Mouse (Mus musculus): Measurements from ENCODE around the gene Gadd45g. TPM values are rescaled to one million over a fixed set of nuclear protein-coding genes. Genes with fewer than 3 reads are reported as not detected.

Gadd45g gene
- 41.4 and 41.6 TPM in 2 replicates for polyA plus RNA-seq (2014; fragmentation: Nextera tagmentation; extraction: Ambion mirVana)

DNA sequence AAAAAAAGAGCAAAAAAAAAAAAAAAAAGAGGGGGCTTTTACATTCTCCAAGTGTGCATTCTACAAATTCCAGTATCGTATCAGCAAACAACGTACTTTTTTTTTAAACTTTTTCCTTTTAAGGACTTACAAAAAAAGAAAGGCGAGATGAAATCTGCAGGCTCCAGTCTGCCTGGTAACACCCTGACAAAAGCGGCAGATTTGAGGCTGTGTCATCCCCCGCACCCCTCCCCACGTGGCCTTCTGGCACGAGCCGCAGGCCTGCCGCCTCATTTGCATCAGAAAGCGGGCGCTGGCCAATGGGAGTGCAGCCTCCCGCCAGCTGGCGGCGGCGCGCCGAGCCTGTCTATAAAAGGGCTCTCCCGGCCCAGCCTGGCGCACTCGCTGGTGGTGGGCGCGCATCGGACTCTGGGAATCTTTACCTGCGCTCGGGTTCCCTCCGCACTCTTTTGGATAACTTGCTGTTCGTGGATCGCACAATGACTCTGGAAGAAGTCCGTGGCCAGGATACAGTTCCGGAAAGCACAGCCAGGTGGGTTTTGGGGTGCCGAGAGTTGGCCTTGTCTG is at the start of gene Gadd45g:
Gene Gadd45g (plus strand): TSS at position 378 of the 567 bp plus-strand sequence.
- Histone ChIP-seq H3K4me3 (ENCODE audit: control insufficient read depth in 1 of 2, insufficient read depth in 1 of 2, low read depth in 1 of 2, low read length in 2 of 2) (peak within 1 kb of the TSS; percentile 77 to 90), H3K9ac (ENCODE audit: low read length) (peak within 1 kb of the TSS; percentile 96), H3K27me3 (ENCODE audit: control insufficient read depth, insufficient read depth, low read length) (no peaks in the 10 kb centered on the region), H3K36me3 (ENCODE audit: control insufficient read depth, insufficient read depth, low read length) (no peaks in the 10 kb centered on the region; the same call in 1 of the 2 replicates), H3K4me1 (ENCODE audit: control insufficient read depth in 2 of 2, insufficient read depth in 2 of 2, low read length in 2 of 2) (peaks cover 26 to 29% of the 10 kb centered on the region in 2 experiments), H3K9me3 (ENCODE audit: control insufficient read depth, low read length) (no peaks in the 10 kb centered on the region), H3K4me2 (ENCODE audit: low read length) (peak within 1 kb of the TSS; percentile 90), H3K27ac (replicated peaks in 1 of 2; ENCODE audit: control insufficient read depth in 1 of 2, insufficient read depth in 1 of 2, low read depth in 2 of 2, low read length in 2 of 2) (peak within 1 kb of the TSS; percentile 90 to 97)
- under 1% methylated on average over 31 of the region's 31 CpGs for WGBS
- peak; percentile 76 for ATAC-seq (ENCODE audit: insufficient number of reproducible peaks, insufficient read depth, low FRiP score, low read depth)

DNA sequence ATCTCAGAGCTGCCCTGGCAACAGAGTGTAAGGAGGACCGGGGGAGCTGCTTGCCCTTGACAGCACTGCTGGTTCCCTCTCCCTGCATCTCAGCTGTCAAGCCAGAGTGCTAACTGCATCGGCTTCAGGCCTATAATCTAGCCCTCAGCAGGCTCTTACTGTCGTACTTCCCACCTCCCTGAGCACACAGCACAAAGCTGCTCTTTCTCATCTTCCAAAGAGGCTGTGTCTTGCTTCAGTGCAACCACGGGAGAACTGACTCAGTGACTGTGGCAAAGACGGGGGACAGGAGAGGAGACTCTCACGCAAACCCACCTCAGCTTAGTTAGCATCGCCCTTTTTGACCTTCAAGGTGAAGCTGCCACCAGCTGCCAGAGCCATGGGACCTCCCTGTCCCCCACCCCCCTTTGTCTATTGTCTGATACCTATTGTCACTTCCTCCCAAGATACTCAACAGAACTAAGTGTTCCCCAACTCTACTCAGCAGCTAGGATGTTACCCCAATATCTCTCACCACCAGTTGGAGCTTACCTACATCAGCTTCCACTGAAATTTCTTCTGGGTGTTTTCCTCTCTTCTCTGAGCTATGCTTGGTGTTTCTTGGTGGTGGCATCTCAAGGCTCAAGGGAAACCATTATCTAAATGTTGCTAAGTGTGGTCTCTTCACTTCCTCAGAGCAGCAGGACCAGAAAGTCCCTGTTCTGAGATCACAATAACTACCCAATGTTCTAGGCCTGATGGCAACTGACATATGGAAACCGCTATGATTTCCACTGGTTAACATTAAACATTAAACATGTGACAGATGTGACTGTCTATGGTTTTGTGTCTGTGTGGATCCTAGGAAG is 48.4 kb upstream of the Gadd45g start:
- H3K27ac ChIP-seq (replicated peaks in 1 of 2; ENCODE audit: control insufficient read depth in 1 of 2, insufficient read depth in 1 of 2, low read depth in 2 of 2, low read length in 2 of 2), result no peak overlapping the region

DNA sequence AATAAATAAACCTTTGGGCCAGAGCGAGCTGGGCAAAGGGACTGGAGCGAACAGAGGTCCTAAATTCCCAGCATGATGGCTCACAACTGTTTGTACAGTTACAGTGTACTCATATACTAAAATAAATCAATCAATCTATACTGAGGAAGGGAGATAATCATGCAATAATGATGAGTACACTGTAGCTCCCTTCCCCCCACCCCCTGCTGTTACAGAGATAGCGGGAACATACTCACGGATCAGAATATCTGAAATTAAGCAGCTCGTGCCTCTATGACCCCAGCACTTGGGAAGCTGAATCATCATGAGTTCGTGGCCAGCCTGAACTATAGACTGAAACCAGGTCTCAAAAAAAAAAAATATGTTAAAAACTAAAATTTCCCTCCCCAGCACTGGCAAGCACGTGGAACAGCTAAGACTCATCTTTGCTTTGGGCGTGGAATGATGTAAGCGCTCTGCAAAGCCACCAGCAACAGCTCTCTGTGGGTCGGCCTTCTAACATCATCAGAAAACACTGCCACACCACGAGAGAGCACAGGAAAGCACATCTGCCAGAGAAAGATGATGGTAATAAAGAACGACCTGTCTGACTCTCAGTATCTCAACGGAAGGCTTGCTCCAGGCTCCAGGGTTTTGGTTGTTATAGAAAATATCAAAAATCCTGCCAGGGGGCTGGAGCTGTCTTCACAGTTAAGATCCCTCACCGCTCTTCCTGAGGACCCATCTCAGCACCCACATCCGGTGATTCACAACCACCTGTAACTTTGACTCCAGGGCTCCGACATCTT is 46.5 kb upstream of the Gadd45g start:
- no peak for ATAC-seq (ENCODE audit: insufficient number of reproducible peaks, insufficient read depth, low FRiP score, low read depth)
- Histone ChIP-seq H3K9ac (ENCODE audit: low read length) (no peak overlapping the region), H3K4me2 (ENCODE audit: low read length) (no peak overlapping the region), H3K4me1 (ENCODE audit: control insufficient read depth in 2 of 2, insufficient read depth in 2 of 2, low read length in 2 of 2) (peaks cover 0 to 2% of the 10 kb centered on the region in 2 experiments; a peak in 2 of 4 replicates), H3K36me3 (ENCODE audit: control insufficient read depth, insufficient read depth, low read length) (no peaks in the 10 kb centered on the region), H3K27ac (replicated peaks in 1 of 2; ENCODE audit: control insufficient read depth in 1 of 2, insufficient read depth in 1 of 2, low read depth in 2 of 2, low read length in 2 of 2) (no peak overlapping the region), H3K27me3 (ENCODE audit: control insufficient read depth, insufficient read depth, low read length) (no peaks in the 10 kb centered on the region; the same call in 1 of the 2 replicates), H3K4me3 (ENCODE audit: control insufficient read depth in 1 of 2, insufficient read depth in 1 of 2, low read depth in 1 of 2, low read length in 2 of 2) (no peak overlapping the region), H3K9me3 (ENCODE audit: control insufficient read depth, low read length) (no peaks in the 10 kb centered on the region)
- WGBS, result 81% methylated on average over 16 of the region's 16 CpGs

More for the DNA sequence above, 48.4 kb upstream of the Gadd45g start:
- Histone ChIP-seq H3K9ac (ENCODE audit: low read length) (no peak overlapping the region), H3K4me3 (ENCODE audit: control insufficient read depth in 1 of 2, insufficient read depth in 1 of 2, low read depth in 1 of 2, low read length in 2 of 2) (no peak overlapping the region), H3K4me2 (ENCODE audit: low read length) (no peak overlapping the region), H3K36me3 (ENCODE audit: control insufficient read depth, insufficient read depth, low read length) (no peaks in the 10 kb centered on the region), H3K9me3 (ENCODE audit: control insufficient read depth, low read length) (no peaks in the 10 kb centered on the region), H3K27me3 (ENCODE audit: control insufficient read depth, insufficient read depth, low read length) (no peaks in the 10 kb centered on the region; the same call in 1 of the 2 replicates), H3K4me1 (ENCODE audit: control insufficient read depth in 2 of 2, insufficient read depth in 2 of 2, low read length in 2 of 2) (peaks cover 2 to 3% of the 10 kb centered on the region in 2 experiments; a peak in 2 of 4 replicates)
- WGBS, result 49% methylated on average over 8 of the region's 8 CpGs
- no peak for ATAC-seq (ENCODE audit: insufficient number of reproducible peaks, insufficient read depth, low FRiP score, low read depth)

DNA sequence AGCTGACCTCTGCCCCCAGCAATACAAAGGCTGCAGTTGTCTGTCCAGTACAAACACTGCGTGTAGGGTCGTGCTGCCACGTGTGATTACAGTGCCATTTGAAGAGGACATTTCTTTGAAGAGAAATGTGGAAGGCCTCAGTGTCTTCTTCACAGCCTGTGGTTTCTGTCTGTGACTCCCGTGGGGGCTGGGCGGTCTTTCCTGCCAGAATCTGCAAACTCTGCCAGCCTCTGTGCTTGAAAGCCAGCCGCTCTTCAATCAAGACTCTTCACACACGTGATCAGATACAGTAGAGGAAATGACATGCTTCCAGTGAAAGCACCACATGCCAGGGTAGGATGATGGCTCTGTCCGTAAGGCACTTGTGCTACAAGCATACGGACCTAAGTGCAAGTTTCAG is 45.6 kb upstream of the Gadd45g start:
- no peak overlapping the region for H3K27ac ChIP-seq (replicated peaks in 1 of 2; ENCODE audit: control insufficient read depth in 1 of 2, insufficient read depth in 1 of 2, low read depth in 2 of 2, low read length in 2 of 2)
- H3K36me3 ChIP-seq (ENCODE audit: control insufficient read depth, insufficient read depth, low read length), result no peaks in the 10 kb centered on the region
- no peak overlapping the region for H3K4me2 ChIP-seq (ENCODE audit: low read length)
- no peaks in the 10 kb centered on the region for H3K9me3 ChIP-seq (ENCODE audit: control insufficient read depth, low read length)
- H3K9ac ChIP-seq (ENCODE audit: low read length), result no peak overlapping the region
- no peak for ATAC-seq (ENCODE audit: insufficient number of reproducible peaks, insufficient read depth, low FRiP score, low read depth)
- H3K27me3 ChIP-seq (ENCODE audit: control insufficient read depth, insufficient read depth, low read length), result no peaks in the 10 kb centered on the region; the same call in 1 of the 2 replicates
- H3K4me3 ChIP-seq (ENCODE audit: control insufficient read depth in 1 of 2, insufficient read depth in 1 of 2, low read depth in 1 of 2, low read length in 2 of 2), result no peak overlapping the region
- peaks cover 0 to 2% of the 10 kb centered on the region in 2 experiments; a peak in 2 of 4 replicates for H3K4me1 ChIP-seq (ENCODE audit: control insufficient read depth in 2 of 2, insufficient read depth in 2 of 2, low read length in 2 of 2)
- WGBS, result 63% methylated on average over 9 of the region's 9 CpGs

DNA sequence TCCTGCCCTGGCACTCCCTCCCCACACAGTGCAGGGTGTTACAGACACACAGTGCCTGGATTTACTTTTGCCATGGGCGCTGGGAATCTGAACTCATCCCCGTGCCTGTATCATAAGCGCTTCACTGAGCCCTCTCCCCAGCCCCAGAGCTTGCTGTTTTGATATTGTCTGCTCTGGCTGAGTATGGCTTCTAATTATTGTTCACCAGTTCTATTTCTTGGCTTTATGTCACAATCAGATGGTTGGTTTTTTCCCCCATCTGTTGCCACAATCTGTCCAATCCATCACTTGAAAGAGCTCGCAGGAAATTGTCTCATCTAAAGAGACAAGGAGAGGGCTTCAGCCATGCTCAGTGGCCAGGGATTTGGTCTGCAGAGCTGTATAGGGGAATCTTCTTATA is 40.8 kb upstream of the Gadd45g start:
- WGBS, result 77% methylated on average over 4 of the region's 4 CpGs
- ATAC-seq (ENCODE audit: insufficient number of reproducible peaks, insufficient read depth, low FRiP score, low read depth), result no peak
- Histone ChIP-seq H3K9ac (ENCODE audit: low read length) (no peak overlapping the region), H3K4me3 (ENCODE audit: control insufficient read depth in 1 of 2, insufficient read depth in 1 of 2, low read depth in 1 of 2, low read length in 2 of 2) (no peak overlapping the region), H3K36me3 (ENCODE audit: control insufficient read depth, insufficient read depth, low read length) (no peaks in the 10 kb centered on the region), H3K4me1 (ENCODE audit: control insufficient read depth in 2 of 2, insufficient read depth in 2 of 2, low read length in 2 of 2) (no peaks in the 10 kb centered on the region), H3K27ac (replicated peaks in 1 of 2; ENCODE audit: control insufficient read depth in 1 of 2, insufficient read depth in 1 of 2, low read depth in 2 of 2, low read length in 2 of 2) (no peak overlapping the region), H3K4me2 (ENCODE audit: low read length) (no peak overlapping the region), H3K27me3 (ENCODE audit: control insufficient read depth, insufficient read depth, low read length) (no peaks in the 10 kb centered on the region), H3K9me3 (ENCODE audit: control insufficient read depth, low read length) (no peaks in the 10 kb centered on the region)

DNA sequence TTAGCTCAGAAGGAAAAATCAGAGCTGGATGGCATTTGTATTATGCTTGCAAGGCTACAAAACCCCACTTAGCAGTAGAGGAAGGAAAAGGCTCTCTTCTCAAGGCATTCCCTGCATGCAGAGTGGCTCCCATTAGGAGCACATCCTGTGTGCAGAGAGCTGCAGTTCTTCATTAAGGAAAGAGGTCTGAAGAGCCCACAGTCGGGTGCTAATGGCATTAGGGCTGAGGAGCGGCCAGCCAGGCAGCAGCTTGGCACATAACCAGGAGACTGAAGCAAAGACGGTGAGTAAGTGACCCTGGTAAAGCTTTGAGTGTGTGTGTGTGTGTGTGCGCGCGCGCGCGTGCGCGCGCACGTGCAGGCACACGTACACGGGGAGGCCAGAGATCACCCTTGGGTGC is 40.3 kb upstream of the Gadd45g start:
- Histone ChIP-seq H3K4me1 (ENCODE audit: control insufficient read depth in 2 of 2, insufficient read depth in 2 of 2, low read length in 2 of 2) (no peaks in the 10 kb centered on the region), H3K36me3 (ENCODE audit: control insufficient read depth, insufficient read depth, low read length) (no peaks in the 10 kb centered on the region), H3K4me3 (ENCODE audit: control insufficient read depth in 1 of 2, insufficient read depth in 1 of 2, low read depth in 1 of 2, low read length in 2 of 2) (no peak overlapping the region), H3K9me3 (ENCODE audit: control insufficient read depth, low read length) (no peaks in the 10 kb centered on the region), H3K27me3 (ENCODE audit: control insufficient read depth, insufficient read depth, low read length) (no peaks in the 10 kb centered on the region), H3K4me2 (ENCODE audit: low read length) (no peak overlapping the region), H3K9ac (ENCODE audit: low read length) (no peak overlapping the region), H3K27ac (replicated peaks in 1 of 2; ENCODE audit: control insufficient read depth in 1 of 2, insufficient read depth in 1 of 2, low read depth in 2 of 2, low read length in 2 of 2) (no peak overlapping the region)
- WGBS, result 79% methylated on average over 15 of the region's 15 CpGs
- ATAC-seq (ENCODE audit: insufficient number of reproducible peaks, insufficient read depth, low FRiP score, low read depth), result no peak

DNA sequence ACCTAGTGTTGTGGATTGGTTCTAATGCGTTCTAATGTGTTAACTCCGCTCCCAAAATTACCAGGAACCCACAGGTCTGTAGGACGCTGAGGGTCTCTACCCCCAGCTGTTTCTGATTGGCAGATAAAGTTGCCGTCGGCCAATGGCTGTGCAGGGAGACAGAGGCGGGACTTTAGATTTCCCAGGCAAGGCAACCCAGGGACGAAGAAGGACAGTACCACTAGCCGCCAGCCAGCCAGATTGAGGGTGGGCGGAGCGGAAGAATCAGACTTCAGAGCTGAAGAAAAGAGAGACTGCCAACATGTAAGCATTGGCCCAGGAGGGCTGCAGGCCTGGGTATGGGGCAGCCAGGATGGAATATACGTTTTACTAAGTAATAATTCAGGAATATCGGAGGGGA is 38.3 kb upstream of the Gadd45g start:
- no peaks in the 10 kb centered on the region for H3K4me1 ChIP-seq (ENCODE audit: control insufficient read depth in 2 of 2, insufficient read depth in 2 of 2, low read length in 2 of 2)
- no peak overlapping the region for H3K27ac ChIP-seq (replicated peaks in 1 of 2; ENCODE audit: control insufficient read depth in 1 of 2, insufficient read depth in 1 of 2, low read depth in 2 of 2, low read length in 2 of 2)
- no peak for ATAC-seq (ENCODE audit: insufficient number of reproducible peaks, insufficient read depth, low FRiP score, low read depth)
- H3K4me3 ChIP-seq (ENCODE audit: control insufficient read depth in 1 of 2, insufficient read depth in 1 of 2, low read depth in 1 of 2, low read length in 2 of 2), result no peak overlapping the region
- H3K9ac ChIP-seq (ENCODE audit: low read length), result no peak overlapping the region
- H3K4me2 ChIP-seq (ENCODE audit: low read length), result peak overlapping the region; percentile 34; the same call in 1 of the 2 replicates
- H3K27me3 ChIP-seq (ENCODE audit: control insufficient read depth, insufficient read depth, low read length), result no peaks in the 10 kb centered on the region
- H3K9me3 ChIP-seq (ENCODE audit: control insufficient read depth, low read length), result no peaks in the 10 kb centered on the region
- no peaks in the 10 kb centered on the region for H3K36me3 ChIP-seq (ENCODE audit: control insufficient read depth, insufficient read depth, low read length)
- 30% methylated on average over 12 of the region's 12 CpGs for WGBS

All from heart, embryonic 14.5 days (tissue).